Mouse (Mus musculus): ENCODE data around the gene P2ry4. TPM values are rescaled to one million over a fixed set of nuclear protein-coding genes. Genes with fewer than 3 reads are reported as not detected.
A peak's percentile ranks its signal among the peaks of the same experiment; 100 is the strongest.

The P2ry4 gene
- polyA plus RNA-seq, 1 experiment from 2014 or later = 0.74 TPM

GRCm38 (mm10) chrX:100605314-100605713 lies 10.6 kb upstream of the P2ry4 start, which contains the start of gene Arr3:
TSS of gene Arr3 (plus strand) at chrX:100605497.
- no peak within 1 kb of the TSS for H3K4me2 ChIP-seq (ENCODE audit: low read depth, low read length)
- no peak for ATAC-seq (ENCODE audit: low read depth)
- 59% methylated on average over 1 of the region's 1 CpGs for WGBS (ENCODE audit: insufficient replicate concordance)

GRCm38 (mm10) chrX:100599755-100600154 lies 5.1 kb upstream of the P2ry4 start:
- Histone ChIP-seq H3K4me1 (ENCODE audit: control insufficient read depth, low read depth, low read length) (no peaks in the 10 kb centered on the region), H3K36me3 (ENCODE audit: control insufficient read depth, insufficient read depth) (no peaks in the 10 kb centered on the region), H3K4me2 (ENCODE audit: low read depth, low read length) (no peak overlapping the region), H3K4me3 (ENCODE audit: low read depth, low read length) (no peak overlapping the region), H3K27me3 (ENCODE audit: control insufficient read depth, insufficient read depth, low read depth, low read length) (no peaks in the 10 kb centered on the region; the same call in 1 of the 2 replicates), H3K9ac (ENCODE audit: low read depth, low read length) (no peak overlapping the region), H3K27ac (ENCODE audit: low read length) (no peak overlapping the region), H3K9me3 (replicated peaks; ENCODE audit: control insufficient read depth, low read length) (no peaks in the 10 kb centered on the region)
- no peak for ATAC-seq (ENCODE audit: low read depth)
- 62% methylated on average over 4 of the region's 4 CpGs for WGBS (ENCODE audit: insufficient replicate concordance)

More at GRCm38 (mm10) chrX:100605314-100605713, 10.6 kb upstream of the P2ry4 start, which contains the start of gene Arr3:
- Histone ChIP-seq H3K9ac (ENCODE audit: low read depth, low read length) (no peak within 1 kb of the TSS), H3K4me3 (ENCODE audit: low read depth, low read length) (no peak within 1 kb of the TSS), H3K9me3 (replicated peaks; ENCODE audit: control insufficient read depth, low read length) (no peaks in the 10 kb centered on the region), H3K4me1 (ENCODE audit: control insufficient read depth, low read depth, low read length) (no peaks in the 10 kb centered on the region), H3K27ac (ENCODE audit: low read length) (no peak within 1 kb of the TSS), H3K27me3 (ENCODE audit: control insufficient read depth, insufficient read depth, low read depth, low read length) (no peaks in the 10 kb centered on the region), H3K36me3 (ENCODE audit: control insufficient read depth, insufficient read depth) (no peaks in the 10 kb centered on the region)

GRCm38 (mm10) chrX:100597439-100597838 lies 2.8 kb upstream of the P2ry4 start:
- 0 out of 2 replicates have a peak, but pooled peaks have one; percentile 24 for ATAC-seq (ENCODE audit: low read depth)
- H3K4me1 ChIP-seq (ENCODE audit: control insufficient read depth, low read depth, low read length) = no peaks in the 10 kb centered on the region
- no peak overlapping the region for H3K9ac ChIP-seq (ENCODE audit: low read depth, low read length)
- H3K27me3 ChIP-seq (ENCODE audit: control insufficient read depth, insufficient read depth, low read depth, low read length) = no peaks in the 10 kb centered on the region; the same call in 1 of the 2 replicates
- WGBS (ENCODE audit: insufficient replicate concordance) = 27% methylated on average over 5 of the region's 5 CpGs
- H3K27ac ChIP-seq (ENCODE audit: low read length) = no peak overlapping the region
- no peaks in the 10 kb centered on the region for H3K9me3 ChIP-seq (replicated peaks; ENCODE audit: control insufficient read depth, low read length)
- no peaks in the 10 kb centered on the region for H3K36me3 ChIP-seq (ENCODE audit: control insufficient read depth, insufficient read depth)
- H3K4me2 ChIP-seq (ENCODE audit: low read depth, low read length) = no peak overlapping the region
- H3K4me3 ChIP-seq (ENCODE audit: low read depth, low read length) = no peak overlapping the region

- H3K4me1 ChIP-seq (ENCODE audit: control insufficient read depth, low read depth, low read length) = no peaks in the 10 kb centered on the region
- 55% methylated on average over 1 of the region's 1 CpGs for WGBS (ENCODE audit: insufficient replicate concordance)
- no peaks in the 10 kb centered on the region for H3K27me3 ChIP-seq (ENCODE audit: control insufficient read depth, insufficient read depth, low read depth, low read length)
- no peaks in the 10 kb centered on the region for H3K9me3 ChIP-seq (replicated peaks; ENCODE audit: control insufficient read depth, low read length)
- H3K9ac ChIP-seq (ENCODE audit: low read depth, low read length) = no peak within 1 kb of the TSS
- no peak for ATAC-seq (ENCODE audit: low read depth)
- H3K36me3 ChIP-seq (ENCODE audit: control insufficient read depth, insufficient read depth) = no peaks in the 10 kb centered on the region
- H3K27ac ChIP-seq (ENCODE audit: low read length) = no peak within 1 kb of the TSS
- no peak within 1 kb of the TSS for H3K4me2 ChIP-seq (ENCODE audit: low read depth, low read length)
- no peak within 1 kb of the TSS for H3K4me3 ChIP-seq (ENCODE audit: low read depth, low read length)
Observed at GRCm38 (mm10) chrX:100571951-100572350, 22.7 kb downstream of the P2ry4 start, which contains the start of gene Awat1. TSS of gene Awat1 (plus strand) at chrX:100572251.

GRCm38 (mm10) chrX:100565696-100566095 lies 29.0 kb downstream of the P2ry4 start:
- 74% methylated on average over 3 of the region's 3 CpGs for WGBS (ENCODE audit: insufficient replicate concordance)
- no peaks in the 10 kb centered on the region; the same call in 1 of the 2 replicates for H3K27me3 ChIP-seq (ENCODE audit: control insufficient read depth, insufficient read depth, low read depth, low read length)
- H3K27ac ChIP-seq (ENCODE audit: low read length) = no peak overlapping the region
- H3K9me3 ChIP-seq (replicated peaks; ENCODE audit: control insufficient read depth, low read length) = no peaks in the 10 kb centered on the region
- ATAC-seq (ENCODE audit: low read depth) = no peak
- no peak overlapping the region for H3K9ac ChIP-seq (ENCODE audit: low read depth, low read length)
- H3K4me1 ChIP-seq (ENCODE audit: control insufficient read depth, low read depth, low read length) = no peaks in the 10 kb centered on the region
- H3K36me3 ChIP-seq (ENCODE audit: control insufficient read depth, insufficient read depth) = no peaks in the 10 kb centered on the region
- H3K4me2 ChIP-seq (ENCODE audit: low read depth, low read length) = no peak overlapping the region
- no peak overlapping the region for H3K4me3 ChIP-seq (ENCODE audit: low read depth, low read length)

- Histone ChIP-seq H3K27me3 (ENCODE audit: control insufficient read depth, insufficient read depth, low read depth, low read length) (no peaks in the 10 kb centered on the region), H3K9ac (ENCODE audit: low read depth, low read length) (no peak overlapping the region), H3K4me2 (ENCODE audit: low read depth, low read length) (no peak overlapping the region), H3K9me3 (replicated peaks; ENCODE audit: control insufficient read depth, low read length) (no peaks in the 10 kb centered on the region), H3K36me3 (ENCODE audit: control insufficient read depth, insufficient read depth) (no peaks in the 10 kb centered on the region), H3K4me1 (ENCODE audit: control insufficient read depth, low read depth, low read length) (no peaks in the 10 kb centered on the region), H3K27ac (ENCODE audit: low read length) (no peak overlapping the region), H3K4me3 (ENCODE audit: low read depth, low read length) (no peak overlapping the region)
- WGBS (ENCODE audit: insufficient replicate concordance) = 56% methylated on average over 3 of the region's 3 CpGs
- no peak for ATAC-seq (ENCODE audit: low read depth)
Observed at GRCm38 (mm10) chrX:100556026-100556425, 38.6 kb downstream of the P2ry4 start.

Other genes starting within 250 kb of the P2ry4 start
- gene Otud6a, start 165.9 kb downstream of the P2ry4 start, polyA plus RNA-seq (2015; fragmentation: Nextera tagmentation; extraction: Ambion mirVana) = not detected in 2 replicates
- gene Awat2, start 152.2 kb downstream of the P2ry4 start, polyA plus RNA-seq (2015; fragmentation: Nextera tagmentation; extraction: Ambion mirVana) = 0.09 and 0.18 TPM in 2 replicates
- gene Igbp1, start 100.6 kb downstream of the P2ry4 start, polyA plus RNA-seq (2015; fragmentation: Nextera tagmentation; extraction: Ambion mirVana) = 11.3 and 11.9 TPM in 2 replicates
- not detected in 2 replicates for gene Dgat2l6, start 70.0 kb downstream of the P2ry4 start, polyA plus RNA-seq (2015; fragmentation: Nextera tagmentation; extraction: Ambion mirVana)
- gene Awat1, start 22.6 kb downstream of the P2ry4 start, polyA plus RNA-seq (2015; fragmentation: Nextera tagmentation; extraction: Ambion mirVana) = not detected in 2 replicates
- not detected in 2 replicates for gene Arr3, start 10.6 kb upstream of the P2ry4 start, polyA plus RNA-seq (2015; fragmentation: Nextera tagmentation; extraction: Ambion mirVana)
- 21.2 and 22.6 TPM in 2 replicates for gene Kif4, start 30.9 kb upstream of the P2ry4 start, polyA plus RNA-seq (2015; fragmentation: Nextera tagmentation; extraction: Ambion mirVana)
- 49.4 and 56.1 TPM in 2 replicates for gene Pdzd11, start 31.7 kb upstream of the P2ry4 start, polyA plus RNA-seq (2015; fragmentation: Nextera tagmentation; extraction: Ambion mirVana)
- gene Gdpd2, start 135.0 kb upstream of the P2ry4 start, polyA plus RNA-seq (2015; fragmentation: Nextera tagmentation; extraction: Ambion mirVana) = 0.08 TPM in 1 of 2 replicates, not detected in the other
- 0.72 and 0.79 TPM in 2 replicates for gene Dlg3, start 172.9 kb upstream of the P2ry4 start, polyA plus RNA-seq (2015; fragmentation: Nextera tagmentation; extraction: Ambion mirVana)